Mouse (Mus musculus) spleen, postnatal 10 days (tissue): ENCODE results near the gene Ankrd65.
A peak's percentile ranks its signal among the peaks of the same experiment; 100 is the strongest.

Experiments used
- DNase-seq, 2 experiments: peaks; one replicate each; pipeline ENCODE4 v3.0.0; 2021 to 2022; ENCODE audit warnings: low spot score in 2 of 2

Ankrd65 gene

DNA sequence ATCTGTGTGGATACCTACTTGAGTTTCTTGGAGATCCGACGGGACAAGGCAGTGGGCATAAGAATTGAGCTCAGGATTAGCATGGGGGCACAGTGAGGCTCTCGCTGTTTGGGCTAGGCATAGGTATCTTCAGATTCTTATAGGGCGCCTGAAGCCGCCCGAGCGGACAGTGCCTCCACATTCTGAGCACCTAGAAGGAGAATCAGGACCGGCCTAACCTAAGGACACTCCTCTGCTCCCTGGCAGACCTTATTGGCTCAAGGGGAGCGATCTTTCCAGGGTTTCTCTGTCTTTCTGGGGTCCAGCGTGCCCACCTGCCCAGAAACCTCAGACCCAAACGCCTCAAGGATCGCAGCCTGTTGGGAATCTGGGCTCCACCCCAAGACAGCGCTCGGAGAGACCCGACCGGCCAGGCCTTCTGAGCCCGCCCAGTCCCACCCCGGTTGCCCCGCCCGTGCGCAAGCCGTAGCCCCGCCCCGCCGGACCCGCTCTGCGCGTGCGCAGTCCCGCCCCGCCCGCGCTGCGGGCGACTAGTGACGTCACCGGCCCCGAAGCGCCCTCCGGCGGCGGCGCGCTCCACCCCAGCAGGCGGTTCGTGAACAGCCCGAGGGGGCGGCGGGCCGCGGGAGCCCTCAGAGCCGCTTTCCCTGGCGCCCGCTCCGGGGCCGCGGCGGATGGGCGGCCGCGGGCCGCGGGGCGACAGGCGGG lies 56.8 kb downstream of the Ankrd65 start, which contains the start of gene Dvl1:
TSS of gene Dvl1 (plus strand) at position 532 of the 708 bp plus-strand sequence.
- peak; percentile 97 to 99 for DNase-seq

DNA sequence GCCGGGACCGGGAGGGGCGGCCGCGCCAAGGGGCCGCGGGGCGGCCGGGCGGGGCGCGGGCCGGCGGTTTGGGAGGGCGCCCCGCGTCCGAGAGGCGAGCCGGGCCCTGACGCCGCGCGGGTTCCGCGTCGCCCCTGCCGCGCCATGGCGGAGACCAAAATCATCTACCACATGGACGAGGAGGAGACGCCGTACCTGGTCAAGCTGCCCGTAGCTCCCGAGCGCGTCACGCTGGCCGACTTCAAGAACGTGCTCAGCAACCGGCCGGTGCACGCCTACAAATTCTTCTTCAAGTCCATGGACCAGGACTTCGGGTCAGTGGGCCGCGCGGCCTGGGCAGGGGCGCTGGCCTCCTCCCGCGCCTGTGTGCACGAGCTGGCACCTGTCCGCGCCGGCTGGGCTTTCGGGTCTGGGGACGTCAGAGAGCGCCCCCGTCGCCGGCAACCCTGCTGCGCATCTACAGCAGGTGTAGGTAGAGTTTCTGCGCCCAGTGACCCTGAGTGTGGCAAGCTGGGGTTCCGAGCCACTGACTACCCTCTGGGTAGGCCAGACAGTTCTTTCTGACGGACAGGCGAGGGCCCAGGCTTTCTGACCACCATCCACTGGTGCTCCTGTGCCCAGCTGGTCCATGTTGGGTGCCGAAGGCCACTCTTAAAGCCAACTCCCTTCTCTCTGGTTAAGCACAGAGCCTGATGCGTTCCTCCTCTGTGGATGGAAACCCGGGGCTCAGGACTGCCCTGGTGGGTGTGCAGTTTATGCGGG lies 57.5 kb downstream of the Ankrd65 start:
- peak in 1 of 2 experiments; percentile 63 for DNase-seq

DNA sequence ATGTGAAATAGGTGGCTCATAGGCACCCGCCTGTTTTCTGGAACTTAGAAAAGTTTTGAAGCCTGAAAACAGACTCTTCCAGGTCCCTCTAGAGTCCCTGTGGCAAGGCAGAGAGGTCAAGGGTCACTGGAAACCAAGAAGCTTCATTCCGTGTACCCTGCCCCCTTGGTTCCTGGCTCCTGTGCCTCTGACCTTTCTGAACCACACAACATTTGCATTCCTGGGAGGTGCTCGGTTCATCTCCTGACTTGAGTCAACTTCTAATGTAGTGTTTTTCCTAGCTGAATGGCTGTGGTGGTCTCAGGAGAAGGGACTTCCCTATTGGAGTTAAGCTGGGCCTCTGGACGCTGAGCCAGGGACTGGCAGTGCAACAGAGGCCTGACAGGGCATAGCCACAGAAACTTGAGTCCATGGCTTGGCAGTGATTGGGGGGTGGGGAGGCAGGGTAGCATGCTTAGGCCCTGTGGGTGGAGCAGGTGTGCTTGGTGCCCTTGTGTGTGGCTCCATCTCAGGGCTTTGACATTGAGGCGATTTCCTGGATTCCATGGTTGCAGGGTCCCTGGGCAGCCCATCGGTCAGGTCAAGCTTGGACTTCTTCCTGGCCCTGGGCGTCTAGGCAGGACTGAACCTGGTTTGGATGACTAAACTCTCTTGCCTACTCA lies 58.3 kb downstream of the Ankrd65 start:
- DNase-seq, result peak in 1 of 2 experiments; percentile 26
